Mouse (Mus musculus) small intestine, adult 2 months (tissue): ENCODE measurements around the gene Mtcl1. TPM values are rescaled to one million over a fixed set of nuclear protein-coding genes. Genes with fewer than 3 reads are reported as not detected.

Experiments
- H3K27ac ChIP-seq: fragments of 200-500 bp; 2 replicates; pipeline ENCODE4 v1.5.1; 2012; ENCODE audit warnings: low read depth, low read length, control low read depth, inconsistent platforms; ENCODE audit not compliant: insufficient read depth
- H3K27me3 ChIP-seq: fragments of 200-500 bp; 2 replicates; pipeline ENCODE4 v1.6.1; 2012; ENCODE audit warnings: mild to moderate bottlenecking, moderate library complexity, low read length, inconsistent platforms; ENCODE audit not compliant: control insufficient read depth, insufficient read depth
- H3K36me3 ChIP-seq: fragments of 200-500 bp; 2 replicates; pipeline ENCODE4 v1.6.1; 2012; ENCODE audit warnings: mild to moderate bottlenecking, low read length, control low read depth, inconsistent platforms; ENCODE audit not compliant: control insufficient read depth, insufficient read depth
- H3K4me1 ChIP-seq: fragments of 200-500 bp; 2 replicates; pipeline ENCODE4 v1.6.1; 2012; ENCODE audit warnings: low read length, inconsistent platforms, mixed read lengths; ENCODE audit not compliant: control insufficient read depth, insufficient read depth, insufficient read length
- H3K4me3 ChIP-seq: fragments of 200-500 bp; 2 replicates; pipeline ENCODE4 v1.5.1; 2012; ENCODE audit warnings: low read depth, mild to moderate bottlenecking, control low read depth, inconsistent platforms, low read length, moderate library complexity
- CTCF ChIP-seq: fragments of 200-500 bp; IDR thresholded peaks from 2 replicates; pipeline ENCODE4 v1.5.1; 2012; ENCODE audit warnings: low read depth, mild to moderate bottlenecking, control low read depth, inconsistent platforms, low read length, moderate library complexity, mixed read lengths; ENCODE audit not compliant: insufficient replicate concordance, insufficient read length; ENCODE audit errors: extremely low read depth
- POLR2A ChIP-seq: fragments of 200-500 bp; IDR thresholded peaks from 2 replicates; pipeline ENCODE4 v1.6.1; 2012; ENCODE audit warnings: low read depth, mild to moderate bottlenecking, control low read depth, inconsistent platforms, low read length, moderate library complexity
- WGBS: fragments of 180-500 bp; shearing (Covaris S2); methylation state at CpG from one replicate; pipeline ENCODE4 v1.1.7; 2018; 5-methylcytosine and 5-hydroxymethylcytosine counted together
- polyA plus RNA-seq: library from polyadenylated mRNA; depleted of rRNA; stranded (reverse); fragments of >200 nt; gene quantifications from 2 replicates; pipeline ENCODE4 v1.2.3, GENCODE M21; 2012

Mtcl1 gene
- polyA plus RNA-seq, 1 experiment: 1.8 TPM

- H3K4me1 ChIP-seq: no peaks in the 10 kb centered on the region
- WGBS: 84% methylated on average over 9 of the region's 9 CpGs
- no peak overlapping the region for H3K27ac ChIP-seq
- H3K27me3 ChIP-seq: peaks cover 11% of the 10 kb centered on the region
- H3K36me3 ChIP-seq: no peaks in the 10 kb centered on the region
- no peak overlapping the region for H3K4me3 ChIP-seq
- TF ChIP-seq POLR2A (no peak), CTCF (no peak)
Observed at GRCm38 (mm10) chr17:66483651-66484454, 34.3 kb upstream of the Mtcl1 start.

GRCm38 (mm10) chr17:66481295-66481694 lies 31.7 kb upstream of the Mtcl1 start:
- no peak overlapping the region for H3K4me3 ChIP-seq
- no peaks in the 10 kb centered on the region for H3K4me1 ChIP-seq
- WGBS: 86% methylated on average over 5 of the region's 5 CpGs
- H3K27me3 ChIP-seq: peaks cover 11% of the 10 kb centered on the region
- no peak for TF ChIP-seq POLR2A
- TF ChIP-seq CTCF: no peak
- no peaks in the 10 kb centered on the region for H3K36me3 ChIP-seq
- H3K27ac ChIP-seq: no peak overlapping the region

GRCm38 (mm10) chr17:66480491-66481278 lies 31.1 kb upstream of the Mtcl1 start:
- TF ChIP-seq POLR2A (no peak), CTCF (no peak)
- H3K36me3 ChIP-seq: no peaks in the 10 kb centered on the region
- no peaks in the 10 kb centered on the region for H3K4me1 ChIP-seq
- H3K27me3 ChIP-seq: peaks cover 11% of the 10 kb centered on the region
- H3K27ac ChIP-seq: no peak overlapping the region
- H3K4me3 ChIP-seq: no peak overlapping the region
- 38% methylated on average over 17 of the region's 17 CpGs for WGBS

- Histone ChIP-seq H3K4me3 (no peak overlapping the region), H3K27ac (no peak overlapping the region), H3K36me3 (no peaks in the 10 kb centered on the region), H3K27me3 (peaks cover 11% of the 10 kb centered on the region), H3K4me1 (no peaks in the 10 kb centered on the region)
- WGBS: 18% methylated on average over 21 of the region's 21 CpGs
- TF ChIP-seq POLR2A: no peak
- TF ChIP-seq CTCF: no peak
Observed at GRCm38 (mm10) chr17:66479813-66480490, 30.4 kb upstream of the Mtcl1 start.

DNA sequence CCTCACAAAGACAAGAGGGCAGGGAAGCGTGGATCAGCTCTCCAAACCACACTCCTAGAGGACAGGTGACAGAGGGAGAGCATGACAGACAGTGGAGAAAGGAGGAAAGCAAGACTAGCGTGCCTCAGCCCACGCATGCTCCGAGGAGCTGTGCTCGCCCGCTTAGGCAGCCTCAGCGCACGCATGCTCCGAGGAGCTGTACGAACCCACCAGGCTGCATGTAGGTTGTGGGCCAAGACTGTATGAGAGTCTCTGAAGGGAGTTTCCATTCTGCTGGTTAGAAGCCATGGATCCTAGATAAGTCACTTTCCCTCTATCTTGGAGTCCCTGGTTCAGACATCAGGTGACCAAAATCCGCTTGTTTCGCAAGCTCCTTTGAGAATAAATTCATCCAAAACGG lies 29.8 kb upstream of the Mtcl1 start:
- Histone ChIP-seq H3K36me3 (no peaks in the 10 kb centered on the region), H3K4me1 (no peaks in the 10 kb centered on the region), H3K27ac (no peak overlapping the region), H3K27me3 (peaks cover 11% of the 10 kb centered on the region), H3K4me3 (no peak overlapping the region)
- TF ChIP-seq POLR2A: no peak
- no peak for TF ChIP-seq CTCF
- WGBS: 29% methylated on average over 13 of the region's 13 CpGs

DNA sequence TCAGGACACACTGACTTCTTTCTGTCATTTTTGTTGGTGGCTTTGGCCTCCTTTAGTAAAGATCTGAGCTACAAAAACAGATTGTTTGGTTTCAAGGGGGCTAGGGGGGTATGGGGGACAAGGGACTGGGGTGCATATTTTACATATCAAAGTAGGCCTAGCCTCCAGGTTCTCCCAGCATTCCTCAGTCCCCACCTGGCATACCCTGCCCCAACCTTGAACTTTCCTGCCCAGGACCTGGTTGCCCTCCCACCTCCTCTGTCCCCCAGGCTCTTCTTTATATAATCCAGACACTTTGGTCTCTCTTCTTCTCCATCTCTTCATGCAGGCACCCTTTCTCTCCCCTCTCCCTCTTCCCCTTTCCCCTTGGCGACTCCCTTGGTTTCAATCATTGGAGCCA lies 23.7 kb upstream of the Mtcl1 start:
- Histone ChIP-seq H3K27me3 (no peaks in the 10 kb centered on the region), H3K36me3 (no peaks in the 10 kb centered on the region), H3K4me1 (no peaks in the 10 kb centered on the region), H3K27ac (no peak overlapping the region), H3K4me3 (no peak overlapping the region)
- TF ChIP-seq POLR2A (no peak), CTCF (no peak)
- 94% methylated on average over 1 of the region's 1 CpGs for WGBS
